Mouse (Mus musculus): ENCODE data around the gene Dner. TPM values are rescaled to one million over a fixed set of nuclear protein-coding genes. Genes with fewer than 3 reads are reported as not detected.

Dner gene
- polyA plus RNA-seq, 1 experiment = not detected

- H3K4me1 ChIP-seq (ENCODE audit: control insufficient read depth, insufficient read depth, insufficient read length, low read length) = no peaks in the 10 kb centered on the region
- H3K4me3 ChIP-seq (ENCODE audit: insufficient read depth, low read depth, low read length) = no peak overlapping the region
- H3K27ac ChIP-seq (replicated peaks; ENCODE audit: low read depth, low read length) = no peak overlapping the region
Measured at GRCm38 (mm10) chr1:84677910-84678309, 18.1 kb downstream of the Dner start.

- no peak overlapping the region for H3K27ac ChIP-seq (replicated peaks; ENCODE audit: low read depth, low read length)
- no peak overlapping the region for H3K4me3 ChIP-seq (ENCODE audit: insufficient read depth, low read depth, low read length)
- no peaks in the 10 kb centered on the region for H3K4me1 ChIP-seq (ENCODE audit: control insufficient read depth, insufficient read depth, insufficient read length, low read length)
Measured at GRCm38 (mm10) chr1:84668100-84668846, 27.7 kb downstream of the Dner start.

DNA sequence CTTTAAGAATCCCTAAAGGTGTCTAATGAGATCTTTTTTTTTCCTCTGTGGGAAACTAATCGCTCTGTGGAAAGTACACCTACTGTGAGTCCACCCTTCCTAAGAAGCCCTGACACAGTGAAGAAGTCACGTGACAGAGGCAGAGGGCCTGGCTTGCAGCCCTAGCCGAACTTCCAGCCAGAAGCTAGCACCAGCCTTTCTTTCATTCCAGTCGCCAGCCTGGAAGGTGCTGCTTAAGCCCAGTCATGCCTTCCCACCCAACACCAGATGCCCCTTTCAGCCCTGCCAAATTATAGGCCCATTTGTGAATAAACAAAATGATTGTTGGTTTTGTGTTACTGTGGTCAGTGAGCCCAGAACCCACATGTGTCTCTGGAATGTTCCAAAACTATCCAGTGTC, 28.4 kb downstream of the Dner start:
- Histone ChIP-seq H3K4me3 (ENCODE audit: insufficient read depth, low read depth, low read length) (no peak overlapping the region), H3K27ac (replicated peaks; ENCODE audit: low read depth, low read length) (no peak overlapping the region), H3K4me1 (ENCODE audit: control insufficient read depth, insufficient read depth, insufficient read length, low read length) (no peaks in the 10 kb centered on the region)

GRCm38 (mm10) chr1:84664377-84665118, 31.5 kb downstream of the Dner start:
- Histone ChIP-seq H3K27ac (replicated peaks; ENCODE audit: low read depth, low read length) (no peak overlapping the region), H3K4me3 (ENCODE audit: insufficient read depth, low read depth, low read length) (no peak overlapping the region), H3K4me1 (ENCODE audit: control insufficient read depth, insufficient read depth, insufficient read length, low read length) (no peaks in the 10 kb centered on the region)

- Histone ChIP-seq H3K4me1 (ENCODE audit: control insufficient read depth, insufficient read depth, insufficient read length, low read length) (no peaks in the 10 kb centered on the region), H3K27ac (replicated peaks; ENCODE audit: low read depth, low read length) (no peak overlapping the region), H3K4me3 (ENCODE audit: insufficient read depth, low read depth, low read length) (no peak overlapping the region)
Measured at GRCm38 (mm10) chr1:84646781-84647180, 49.2 kb downstream of the Dner start.

- no peaks in the 10 kb centered on the region for H3K4me1 ChIP-seq (ENCODE audit: control insufficient read depth, insufficient read depth, insufficient read length, low read length)
- no peak overlapping the region for H3K27ac ChIP-seq (replicated peaks; ENCODE audit: low read depth, low read length)
- H3K4me3 ChIP-seq (ENCODE audit: insufficient read depth, low read depth, low read length) = no peak overlapping the region
Measured at GRCm38 (mm10) chr1:84640463-84640862, 55.6 kb downstream of the Dner start.

DNA sequence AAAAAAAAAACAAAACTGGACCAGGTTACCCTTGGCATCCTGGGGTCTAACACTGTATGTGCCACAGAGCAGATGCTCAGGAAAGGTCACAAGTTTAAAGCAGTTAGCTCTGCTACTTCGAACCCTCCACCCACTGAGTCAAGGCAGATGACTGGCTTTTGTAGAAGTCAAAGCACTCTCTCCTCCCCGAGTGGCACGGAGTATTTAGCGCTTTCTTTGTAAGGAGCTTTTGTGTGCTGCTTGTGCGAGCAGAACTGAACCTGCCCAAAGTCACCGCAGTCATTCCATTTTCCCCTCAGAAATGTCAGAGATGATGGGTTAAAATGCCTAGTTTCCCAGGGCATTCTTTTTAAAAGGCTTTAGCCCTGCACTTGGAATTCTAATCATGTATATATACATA, 59.1 kb downstream of the Dner start:
- no peak overlapping the region for H3K4me3 ChIP-seq (ENCODE audit: insufficient read depth, low read depth, low read length)
- H3K4me1 ChIP-seq (ENCODE audit: control insufficient read depth, insufficient read depth, insufficient read length, low read length) = no peaks in the 10 kb centered on the region
- H3K27ac ChIP-seq (replicated peaks; ENCODE audit: low read depth, low read length) = no peak overlapping the region

DNA sequence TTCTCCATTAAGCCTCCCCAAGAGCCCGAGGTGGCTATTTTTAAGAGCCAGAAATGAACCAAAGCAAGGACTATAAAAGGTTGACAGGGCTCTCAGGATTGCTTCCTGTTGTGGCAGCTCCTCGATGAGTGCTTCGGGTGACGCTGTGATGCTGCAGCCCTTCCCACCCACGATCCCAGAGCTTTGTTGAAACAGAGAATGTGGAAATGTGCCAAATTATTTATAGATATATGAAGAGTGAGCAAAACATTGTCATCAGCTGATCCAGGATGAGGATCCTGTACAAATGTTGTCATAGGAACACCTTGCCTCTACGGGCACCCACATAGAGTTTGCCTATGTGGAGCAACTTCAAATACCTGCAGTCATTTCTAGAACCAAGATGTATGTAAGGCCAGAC, 67.8 kb downstream of the Dner start:
- H3K27ac ChIP-seq (replicated peaks; ENCODE audit: low read depth, low read length) = no peak overlapping the region
- no peaks in the 10 kb centered on the region for H3K4me1 ChIP-seq (ENCODE audit: control insufficient read depth, insufficient read depth, insufficient read length, low read length)
- H3K4me3 ChIP-seq (ENCODE audit: insufficient read depth, low read depth, low read length) = no peak overlapping the region

- Histone ChIP-seq H3K4me3 (ENCODE audit: insufficient read depth, low read depth, low read length) (no peak overlapping the region), H3K4me1 (ENCODE audit: control insufficient read depth, insufficient read depth, insufficient read length, low read length) (no peaks in the 10 kb centered on the region), H3K27ac (replicated peaks; ENCODE audit: low read depth, low read length) (no peak overlapping the region)
Measured at GRCm38 (mm10) chr1:84622978-84623554, 73.0 kb downstream of the Dner start.

DNA sequence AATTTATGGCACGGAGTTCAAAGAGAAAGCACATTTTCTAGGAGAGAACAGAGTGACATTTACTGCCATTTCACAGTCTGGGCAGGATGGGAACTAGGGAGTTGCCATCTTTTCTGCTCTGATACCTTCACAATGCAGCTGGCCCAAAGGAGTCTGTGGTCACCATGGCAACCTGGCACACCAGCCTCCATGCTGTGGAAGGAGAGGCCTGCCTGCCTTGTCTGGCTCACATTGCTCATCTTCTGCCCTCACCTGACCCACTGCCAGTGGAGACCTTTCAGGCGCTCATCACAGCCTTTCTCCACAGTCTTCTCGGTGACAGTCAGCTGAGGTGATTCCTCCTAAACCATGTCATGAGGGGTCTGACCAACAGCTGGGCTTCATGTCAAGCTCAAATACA, 74.7 kb downstream of the Dner start:
- Histone ChIP-seq H3K27ac (replicated peaks; ENCODE audit: low read depth, low read length) (no peak overlapping the region), H3K4me3 (ENCODE audit: insufficient read depth, low read depth, low read length) (no peak overlapping the region), H3K4me1 (ENCODE audit: control insufficient read depth, insufficient read depth, insufficient read length, low read length) (no peaks in the 10 kb centered on the region)

- no peak overlapping the region for H3K4me3 ChIP-seq (ENCODE audit: insufficient read depth, low read depth, low read length)
- H3K27ac ChIP-seq (replicated peaks; ENCODE audit: low read depth, low read length) = no peak overlapping the region
- H3K4me1 ChIP-seq (ENCODE audit: control insufficient read depth, insufficient read depth, insufficient read length, low read length) = 0 out of 2 replicates have a peak, but pooled peaks cover 2% of the 10 kb centered on the region
Measured at GRCm38 (mm10) chr1:84619131-84619760, 76.8 kb downstream of the Dner start.

- H3K4me3 ChIP-seq (ENCODE audit: insufficient read depth, low read depth, low read length) = no peak overlapping the region
- no peak overlapping the region; the same call in 1 of the 2 replicates for H3K27ac ChIP-seq (replicated peaks; ENCODE audit: low read depth, low read length)
- 0 out of 2 replicates have a peak, but pooled peaks cover 2% of the 10 kb centered on the region for H3K4me1 ChIP-seq (ENCODE audit: control insufficient read depth, insufficient read depth, insufficient read length, low read length)
Measured at GRCm38 (mm10) chr1:84618094-84618493, 77.9 kb downstream of the Dner start.

- H3K4me1 ChIP-seq (ENCODE audit: control insufficient read depth, insufficient read depth, insufficient read length, low read length) = 0 out of 2 replicates have a peak, but pooled peaks cover 2% of the 10 kb centered on the region
- H3K27ac ChIP-seq (replicated peaks; ENCODE audit: low read depth, low read length) = no peak overlapping the region
- no peak overlapping the region for H3K4me3 ChIP-seq (ENCODE audit: insufficient read depth, low read depth, low read length)
Measured at GRCm38 (mm10) chr1:84616133-84616532, 79.9 kb downstream of the Dner start.

DNA sequence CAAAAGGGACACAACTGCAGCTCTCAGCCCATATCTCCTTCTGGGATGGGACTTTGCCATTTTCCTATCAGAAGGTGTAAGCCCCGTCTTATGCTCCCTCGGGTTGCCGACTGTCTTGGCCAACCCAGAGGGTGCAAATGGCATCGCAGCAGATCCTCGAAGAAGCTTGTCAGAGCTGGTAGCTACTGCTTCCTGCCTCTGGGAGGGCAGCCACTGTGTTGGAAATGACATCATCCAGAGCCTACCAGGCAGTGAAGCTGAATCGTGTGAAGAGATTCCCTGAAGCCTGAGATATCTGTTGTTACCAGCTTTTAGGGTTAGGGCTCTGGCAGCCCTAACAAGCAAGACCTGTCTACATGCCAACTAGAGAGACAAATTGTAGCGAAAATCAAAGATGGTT, 81.4 kb downstream of the Dner start:
- 0 out of 2 replicates have a peak, but pooled peaks cover 2% of the 10 kb centered on the region for H3K4me1 ChIP-seq (ENCODE audit: control insufficient read depth, insufficient read depth, insufficient read length, low read length)
- no peak overlapping the region for H3K4me3 ChIP-seq (ENCODE audit: insufficient read depth, low read depth, low read length)
- no peak overlapping the region for H3K27ac ChIP-seq (replicated peaks; ENCODE audit: low read depth, low read length)

GRCm38 (mm10) chr1:84613119-84613518, 82.9 kb downstream of the Dner start:
- Histone ChIP-seq H3K27ac (replicated peaks; ENCODE audit: low read depth, low read length) (no peak overlapping the region), H3K4me3 (ENCODE audit: insufficient read depth, low read depth, low read length) (no peak overlapping the region), H3K4me1 (ENCODE audit: control insufficient read depth, insufficient read depth, insufficient read length, low read length) (0 out of 2 replicates have a peak, but pooled peaks cover 2% of the 10 kb centered on the region)
